Mouse (Mus musculus): ENCODE results near the gene Pdilt.

The Pdilt gene

GRCm38 (mm10) chr7:119490041-119490780, 33.1 kb downstream of the Pdilt start:
- DNase-seq, result no peak

DNA sequence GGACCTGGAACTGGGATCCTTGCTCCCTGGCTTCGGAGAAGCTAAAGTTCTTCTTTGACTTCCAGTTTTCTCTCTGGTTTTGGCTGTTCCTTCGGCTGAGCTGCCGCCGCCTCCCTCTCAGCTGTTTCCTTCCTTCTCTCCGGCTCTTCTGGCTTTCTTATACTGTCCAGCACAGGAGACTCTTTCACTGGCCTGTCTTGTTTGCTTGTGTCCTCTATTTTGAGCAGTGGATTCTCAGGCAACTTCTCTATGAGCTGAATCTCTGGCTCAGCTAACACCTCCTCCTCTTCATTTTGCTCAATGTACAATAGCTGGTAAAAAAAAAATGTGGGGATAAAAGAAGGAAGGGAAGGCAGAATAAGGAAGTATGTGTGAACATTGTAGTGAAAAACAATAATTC, 36.6 kb downstream of the Pdilt start:
- DNase-seq, result no peak

DNA sequence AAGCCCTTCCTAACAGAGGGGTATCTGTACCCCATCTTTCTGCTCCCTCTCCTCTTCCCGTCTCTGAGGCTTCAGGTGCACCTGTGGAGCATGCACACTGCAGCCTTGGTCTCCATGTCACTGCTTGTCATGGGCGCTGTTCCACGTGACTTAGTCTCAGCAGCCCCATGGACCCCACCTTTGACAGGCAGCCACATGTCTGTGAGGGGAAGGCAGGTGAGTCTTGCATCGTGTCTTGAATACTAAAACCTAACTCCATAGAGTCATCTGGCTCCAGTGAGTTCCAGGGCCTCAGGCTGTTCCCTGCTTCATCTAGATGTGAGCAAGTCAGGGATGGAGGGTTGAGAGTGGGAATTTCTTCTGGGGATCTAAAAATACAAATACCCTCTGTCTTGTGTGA, 39.1 kb downstream of the Pdilt start:
- no peak for DNase-seq

GRCm38 (mm10) chr7:119479256-119479655, 44.0 kb downstream of the Pdilt start, which contains the start of gene Umod:
Umod (minus strand) TSS chr7:119479282.
- no peak for DNase-seq

DNA sequence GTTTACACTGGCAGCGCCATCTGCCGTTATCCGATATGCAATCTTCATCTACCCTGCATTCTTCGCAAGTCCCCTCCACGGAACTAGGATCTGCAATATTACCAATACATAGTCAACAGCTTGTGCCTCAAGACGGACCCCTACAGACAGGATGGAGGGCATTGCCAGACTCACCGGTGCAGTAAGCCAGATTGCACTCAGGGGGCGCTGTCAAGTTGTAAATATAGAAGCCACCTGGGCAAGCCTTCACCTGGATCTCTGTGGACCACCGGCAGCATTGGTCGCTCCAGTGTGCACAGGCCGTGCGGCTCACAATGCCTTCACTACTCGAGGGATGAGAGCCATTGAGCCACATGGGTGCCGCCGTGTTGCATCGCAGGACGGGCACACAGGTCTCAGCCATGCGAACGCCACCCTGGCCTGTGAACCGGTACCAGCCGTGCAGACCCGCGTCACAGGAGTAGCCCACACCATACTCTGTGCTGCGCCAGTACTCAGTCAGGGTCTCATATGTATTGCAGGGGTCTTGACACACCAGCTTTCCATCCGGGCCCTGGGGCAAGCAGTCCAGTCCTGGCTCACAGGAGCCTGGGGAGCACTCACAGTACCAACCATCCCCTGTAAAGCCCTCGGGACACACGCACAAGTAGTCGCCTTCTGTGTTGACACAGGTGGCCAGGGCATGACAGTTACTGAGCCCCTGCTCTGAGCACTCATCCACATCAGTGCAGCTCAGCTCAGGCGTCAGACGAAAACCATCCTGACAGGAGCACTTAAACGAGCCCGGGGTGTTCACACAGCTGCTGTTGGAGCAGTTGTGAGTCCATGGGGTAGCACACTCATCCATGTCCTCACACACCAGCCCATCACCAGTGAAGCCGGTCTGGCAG, 46.5 kb downstream of the Pdilt start:
- DNase-seq, result no peak

- no peak for DNase-seq
Measured at GRCm38 (mm10) chr7:119459185-119459584, 64.1 kb downstream of the Pdilt start, which contains the start of gene Gp2. Gp2 (minus strand) TSS chr7:119459285.

GRCm38 (mm10) chr7:119454192-119454591, 69.1 kb downstream of the Pdilt start:
- DNase-seq, result no peak

DNA sequence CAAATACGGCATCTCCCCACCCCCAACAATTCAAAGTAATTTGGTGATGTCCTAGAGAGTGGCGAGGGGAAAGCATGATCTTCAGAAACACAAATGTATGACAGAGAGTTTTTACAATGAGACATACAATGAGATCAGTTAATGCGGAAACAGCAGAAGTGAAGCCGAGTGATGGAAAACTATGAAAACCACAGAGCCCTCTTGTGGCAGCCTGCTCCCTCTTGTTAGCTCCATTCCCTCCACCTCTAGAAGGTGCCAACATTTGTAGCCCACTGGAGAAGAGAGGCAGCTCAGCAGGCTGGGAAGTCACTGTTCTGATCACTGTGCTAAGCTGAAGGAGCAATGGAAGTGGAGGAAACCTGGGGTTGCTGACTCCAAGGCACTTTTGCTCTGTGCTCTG, 79.4 kb downstream of the Pdilt start:
- no peak for DNase-seq

DNA sequence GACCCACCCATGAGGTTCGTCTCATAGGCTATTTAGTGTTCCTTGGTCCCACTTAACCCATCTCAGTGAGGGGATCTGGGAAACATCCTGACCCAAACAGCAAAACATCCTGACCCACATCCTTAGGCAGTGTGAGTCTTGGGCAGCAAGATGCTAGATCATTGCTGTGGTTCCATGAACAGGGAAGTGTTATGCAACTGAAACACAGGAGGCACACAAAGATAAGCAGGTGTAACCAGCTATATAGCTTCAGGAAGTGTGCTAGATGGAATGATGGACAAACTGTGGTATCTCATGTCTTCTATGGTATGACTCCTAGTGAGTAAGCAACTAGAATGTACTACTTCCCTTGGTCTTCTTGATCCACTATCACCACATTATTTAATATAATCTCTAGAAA, 81.4 kb downstream of the Pdilt start:
- no peak for DNase-seq

All from lung, postnatal 10 days (tissue).